Mouse (Mus musculus) MEL (cell line): ENCODE measurements around the gene Zfpm1.

Experiments used
- CHD2 ChIP-seq: IDR thresholded peaks from 2 replicates; pipeline ENCODE4 v1.6.1; 2011; ENCODE audit warnings: low read length, improper control_type of control experiment
- GATA1 ChIP-seq: IDR thresholded peaks from 2 replicates; pipeline ENCODE4 v1.6.1; 2011; ENCODE audit warnings: low read depth, low read length, improper control_type of control experiment
- NELFE ChIP-seq: IDR thresholded peaks from 2 replicates; pipeline ENCODE4 v1.6.1; 2011; ENCODE audit warnings: low read depth, low read length, improper control_type of control experiment
- POLR2A ChIP-seq, 2 experiments: IDR thresholded peaks; 2 replicates each; pipeline ENCODE4 v1.6.1; 2011 to 2012; ENCODE audit warnings: low read length in 2 of 2, mild to moderate bottlenecking in 2 of 2, control low read depth in 1 of 2, improper control_type of control experiment in 1 of 2, low read depth in 1 of 2, moderate library complexity in 1 of 2; ENCODE audit not compliant: control insufficient read depth in 1 of 2, insufficient read depth in 1 of 2, poor library complexity in 1 of 2
- TCF12 ChIP-seq: IDR thresholded peaks from 2 replicates; pipeline ENCODE4 v1.6.1; 2014; ENCODE audit warnings: low read depth, mild to moderate bottlenecking, inconsistent platforms, low read length, improper control_type of control experiment, moderate library complexity

DNA sequence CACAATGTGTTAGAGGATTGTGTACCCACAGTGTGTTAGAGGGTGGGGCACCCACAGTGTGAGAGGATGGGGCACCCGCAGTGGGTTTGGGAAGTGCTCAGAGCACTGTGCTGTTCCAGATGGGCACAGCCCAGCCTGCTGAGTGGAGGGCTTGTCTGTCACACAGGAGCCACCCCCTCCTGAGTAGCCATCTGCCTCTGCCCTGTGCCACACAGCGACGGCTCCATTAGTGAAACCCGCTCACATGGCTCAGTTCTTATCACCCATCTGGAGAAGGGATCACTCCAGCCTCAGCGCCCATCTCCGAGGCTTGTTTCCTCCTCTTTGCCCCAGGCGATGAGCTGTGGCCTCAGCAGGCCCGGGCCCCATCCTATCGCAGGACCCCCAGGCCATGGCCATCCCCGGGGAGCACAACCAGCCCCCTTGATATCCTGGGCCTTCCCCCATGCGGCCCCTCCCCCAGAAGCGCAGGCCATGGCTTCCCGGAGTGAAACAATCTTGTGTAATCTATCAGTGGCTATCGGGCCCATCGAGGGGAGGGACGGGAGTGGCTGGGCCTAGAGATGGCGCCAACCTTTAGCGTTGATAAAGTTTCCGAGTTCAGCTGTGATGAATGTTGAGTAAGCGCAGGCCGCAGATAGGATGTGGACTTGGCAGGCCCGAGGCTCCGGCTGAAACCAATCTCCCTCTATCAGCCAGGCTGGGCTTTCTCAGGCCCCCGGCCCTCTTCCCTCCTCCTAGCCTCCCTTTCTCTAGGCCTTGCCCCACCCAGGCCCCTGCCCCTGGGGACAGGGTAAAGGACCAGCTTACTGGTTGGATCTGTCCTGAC, 14.4 kb downstream of the Zfpm1 start:
- TF ChIP-seq TCF12 (peak; percentile 78), GATA1 (peak; percentile 76), CHD2 (no peak), POLR2A (IDR thresholded peaks at IDR 0.05; ENCODE audit: control insufficient read depth in 1 of 2, insufficient read depth in 1 of 2, low read depth in 1 of 2, low read length in 2 of 2, poor library complexity in 1 of 2) (no peak), NELFE (no peak)
